Mouse (Mus musculus): ENCODE data around the gene Edem2. TPM values are rescaled to one million over a fixed set of nuclear protein-coding genes. Genes with fewer than 3 reads are reported as not detected.

Edem2 gene
- polyA plus RNA-seq, 1 experiment: 44.9 TPM

GRCm38 (mm10) chr2:155774927-155775684 lies 45.8 kb upstream of the Edem2 start, which contains the start of gene Mmp24:
Gene Mmp24 (plus strand): TSS chr2:155775342.
- Histone ChIP-seq H3K27me3 (replicated peaks; ENCODE audit: control insufficient read depth, insufficient read depth, low read length) (peaks cover 2% of the 10 kb centered on the region; the same call in 1 of the 2 replicates), H3K4me1 (ENCODE audit: control insufficient read depth, insufficient read depth, low read length) (0 out of 2 replicates have a peak, but pooled peaks cover 2% of the 10 kb centered on the region), H3K27ac (ENCODE audit: insufficient read depth, low read depth, low read length) (no peak within 1 kb of the TSS), H3K36me3 (ENCODE audit: control insufficient read depth, insufficient read depth, low read length) (no peaks in the 10 kb centered on the region), H3K4me3 (ENCODE audit: insufficient read depth, low read depth, low read length) (peak within 1 kb of the TSS; percentile 14; the same call in 1 of the 2 replicates)
- DNase-seq: no peak
- no peak for TF ChIP-seq CTCF (conservative IDR thresholded peaks at IDR 0.05; ENCODE audit: insufficient read depth, insufficient read length, low read depth, low read length)
- TF ChIP-seq POLR2A (IDR thresholded peaks at IDR 0.05; ENCODE audit: low read depth, low read length): no peak
- 17% methylated on average over 100 of the region's 100 CpGs for WGBS

- WGBS: 58% methylated on average over 11 of the region's 11 CpGs
- Histone ChIP-seq H3K27me3 (replicated peaks; ENCODE audit: control insufficient read depth, insufficient read depth, low read length) (peaks cover 2% of the 10 kb centered on the region; the same call in 1 of the 2 replicates), H3K4me1 (ENCODE audit: control insufficient read depth, insufficient read depth, low read length) (0 out of 2 replicates have a peak, but pooled peaks cover 2% of the 10 kb centered on the region), H3K36me3 (ENCODE audit: control insufficient read depth, insufficient read depth, low read length) (no peaks in the 10 kb centered on the region), H3K4me3 (ENCODE audit: insufficient read depth, low read depth, low read length) (no peak overlapping the region), H3K27ac (ENCODE audit: insufficient read depth, low read depth, low read length) (no peak overlapping the region)
- DNase-seq: no peak
- TF ChIP-seq POLR2A (IDR thresholded peaks at IDR 0.05; ENCODE audit: low read depth, low read length): no peak
- TF ChIP-seq CTCF (conservative IDR thresholded peaks at IDR 0.05; ENCODE audit: insufficient read depth, insufficient read length, low read depth, low read length): no peak
These were observed 45.1 kb upstream of the Edem2 start for GRCm38 (mm10) chr2:155774261-155774926.

GRCm38 (mm10) chr2:155773664-155774063 lies 44.4 kb upstream of the Edem2 start:
- H3K36me3 ChIP-seq (ENCODE audit: control insufficient read depth, insufficient read depth, low read length): no peaks in the 10 kb centered on the region
- H3K4me3 ChIP-seq (ENCODE audit: insufficient read depth, low read depth, low read length): no peak overlapping the region
- 64% methylated on average over 4 of the region's 4 CpGs for WGBS
- H3K27me3 ChIP-seq (replicated peaks; ENCODE audit: control insufficient read depth, insufficient read depth, low read length): peaks cover 2% of the 10 kb centered on the region; the same call in 1 of the 2 replicates
- no peak for TF ChIP-seq CTCF (conservative IDR thresholded peaks at IDR 0.05; ENCODE audit: insufficient read depth, insufficient read length, low read depth, low read length)
- TF ChIP-seq POLR2A (IDR thresholded peaks at IDR 0.05; ENCODE audit: low read depth, low read length): no peak
- 0 out of 2 replicates have a peak, but pooled peaks cover 2% of the 10 kb centered on the region for H3K4me1 ChIP-seq (ENCODE audit: control insufficient read depth, insufficient read depth, low read length)
- no peak for DNase-seq
- no peak overlapping the region for H3K27ac ChIP-seq (ENCODE audit: insufficient read depth, low read depth, low read length)

GRCm38 (mm10) chr2:155764679-155765418 lies 35.6 kb upstream of the Edem2 start:
- Histone ChIP-seq H3K4me1 (ENCODE audit: control insufficient read depth, insufficient read depth, low read length) (no peaks in the 10 kb centered on the region), H3K27ac (ENCODE audit: insufficient read depth, low read depth, low read length) (no peak overlapping the region), H3K27me3 (replicated peaks; ENCODE audit: control insufficient read depth, insufficient read depth, low read length) (no peaks in the 10 kb centered on the region), H3K4me3 (ENCODE audit: insufficient read depth, low read depth, low read length) (no peak overlapping the region), H3K36me3 (ENCODE audit: control insufficient read depth, insufficient read depth, low read length) (no peaks in the 10 kb centered on the region)
- DNase-seq: peak; percentile 69
- TF ChIP-seq POLR2A (IDR thresholded peaks at IDR 0.05; ENCODE audit: low read depth, low read length) (no peak), CTCF (conservative IDR thresholded peaks at IDR 0.05; ENCODE audit: insufficient read depth, insufficient read length, low read depth, low read length) (peak; percentile 69)
- WGBS: 64% methylated on average over 13 of the region's 13 CpGs

- H3K27me3 ChIP-seq (replicated peaks; ENCODE audit: control insufficient read depth, insufficient read depth, low read length): no peaks in the 10 kb centered on the region
- H3K27ac ChIP-seq (ENCODE audit: insufficient read depth, low read depth, low read length): no peak overlapping the region
- DNase-seq: no peak
- no peaks in the 10 kb centered on the region for H3K36me3 ChIP-seq (ENCODE audit: control insufficient read depth, insufficient read depth, low read length)
- H3K4me3 ChIP-seq (ENCODE audit: insufficient read depth, low read depth, low read length): no peak overlapping the region
- 56% methylated on average over 14 of the region's 14 CpGs for WGBS
- TF ChIP-seq POLR2A (IDR thresholded peaks at IDR 0.05; ENCODE audit: low read depth, low read length): no peak
- no peak; the same call in 1 of the 2 replicates for TF ChIP-seq CTCF (conservative IDR thresholded peaks at IDR 0.05; ENCODE audit: insufficient read depth, insufficient read length, low read depth, low read length)
- H3K4me1 ChIP-seq (ENCODE audit: control insufficient read depth, insufficient read depth, low read length): no peaks in the 10 kb centered on the region
These were observed 27.7 kb upstream of the Edem2 start for GRCm38 (mm10) chr2:155756855-155757566.

GRCm38 (mm10) chr2:155755746-155756145 lies 26.5 kb upstream of the Edem2 start:
- no peaks in the 10 kb centered on the region for H3K36me3 ChIP-seq (ENCODE audit: control insufficient read depth, insufficient read depth, low read length)
- WGBS: 3% methylated on average over 1 of the region's 1 CpGs
- TF ChIP-seq CTCF (conservative IDR thresholded peaks at IDR 0.05; ENCODE audit: insufficient read depth, insufficient read length, low read depth, low read length) (peak; percentile 68), POLR2A (IDR thresholded peaks at IDR 0.05; ENCODE audit: low read depth, low read length) (no peak)
- peak; percentile 63 for DNase-seq
- no peaks in the 10 kb centered on the region for H3K4me1 ChIP-seq (ENCODE audit: control insufficient read depth, insufficient read depth, low read length)
- H3K4me3 ChIP-seq (ENCODE audit: insufficient read depth, low read depth, low read length): no peak overlapping the region
- no peaks in the 10 kb centered on the region for H3K27me3 ChIP-seq (replicated peaks; ENCODE audit: control insufficient read depth, insufficient read depth, low read length)
- H3K27ac ChIP-seq (ENCODE audit: insufficient read depth, low read depth, low read length): no peak overlapping the region

All from kidney, adult 2 months (tissue).